Mouse (Mus musculus) hematopoietic multipotent progenitor cell, adult 10-12 weeks (in vitro differentiated cells): ENCODE results near the gene Myh4. TPM values are rescaled to one million over a fixed set of nuclear protein-coding genes. Genes with fewer than 3 reads are reported as not detected.

ENCODE experiments used
- polyA plus RNA-seq: library from polyadenylated mRNA; stranded (reverse); fragments of >175 nt; gene quantifications from 2 replicates; pipeline ENCODE4 v1.2.3, GENCODE M21; 2012; ENCODE audit warnings: low replicate concordance

Gene Myh4
- polyA plus RNA-seq, result not detected in 2 replicates

GRCm38 (mm10) chr11:67237481-67238079 is at the start of gene Myh4:
Gene Myh4, plus strand, starts transcription at chr11:67238029.

GRCm38 (mm10) chr11:67199752-67200151 is 38.1 kb upstream of the Myh4 start, which contains the start of gene Myh1:
Gene Myh1, plus strand, starts transcription at chr11:67200052.

GRCm38 (mm10) chr11:67276601-67277174 is 38.9 kb downstream of the Myh4 start, which contains the start of gene Myh8:
Gene Myh8, plus strand, starts transcription at chr11:67277124.

Other genes starting within 250 kb of the Myh4 start
- 0.16 and 0.17 TPM in 2 replicates for gene Tmem220, start 212.9 kb upstream of the Myh4 start, polyA plus RNA-seq
- 0.89 and 1.8 TPM in 2 replicates for gene Adprm, start 185.4 kb upstream of the Myh4 start, polyA plus RNA-seq
- 2.1 and 2.7 TPM in 2 replicates for gene Sco1, start 185.4 kb upstream of the Myh4 start, polyA plus RNA-seq
- 0.02 TPM in 2 replicates for gene Myh3, start 159.7 kb upstream of the Myh4 start, polyA plus RNA-seq
- gene Myh2, start 67.0 kb upstream of the Myh4 start, polyA plus RNA-seq, result not detected in 2 replicates
- gene Myh1, start 38.0 kb upstream of the Myh4 start, polyA plus RNA-seq, result not detected in 2 replicates
- not detected in 2 replicates for gene Myh8, start 39.1 kb downstream of the Myh4 start, polyA plus RNA-seq
- 0.75 and 6.1 TPM in 2 replicates for gene Myh13, start 83.6 kb downstream of the Myh4 start, polyA plus RNA-seq
- 7.4 and 8.0 TPM in 2 replicates for gene Gas7, start 217.4 kb downstream of the Myh4 start, polyA plus RNA-seq